Mouse (Mus musculus) erythroblast, adult 5-6 weeks (primary cell): ENCODE results near the gene Cdh13. TPM values are rescaled to one million over a fixed set of nuclear protein-coding genes. Genes with fewer than 3 reads are reported as not detected.

Source experiments
- ATAC-seq: replicated peaks from 2 replicates; pipeline ENCODE4 v1.8.0; 2016; ENCODE audit warnings: moderate number of reproducible peaks, mild to moderate bottlenecking, moderate TSS enrichment, inconsistent platforms; ENCODE audit not compliant: poor library complexity, low FRiP score, severe bottlenecking
- total RNA-seq, 2 experiments: library from RNA; stranded (forward) in 1 of 2; stranded (reverse) in 1 of 2; fragments of 150-400 nt in 1 of 2; fragments of 200-764, 138-1000 nt in 1 of 2; gene quantifications; 2 replicates each; pipeline versions ENCODE4 v1.2.3 to v1.2.4; 2015 to 2017; ENCODE audit warnings: low replicate concordance in 2 of 2

Gene Cdh13
- total RNA-seq, 2 experiments from 2014 or later: not detected

DNA sequence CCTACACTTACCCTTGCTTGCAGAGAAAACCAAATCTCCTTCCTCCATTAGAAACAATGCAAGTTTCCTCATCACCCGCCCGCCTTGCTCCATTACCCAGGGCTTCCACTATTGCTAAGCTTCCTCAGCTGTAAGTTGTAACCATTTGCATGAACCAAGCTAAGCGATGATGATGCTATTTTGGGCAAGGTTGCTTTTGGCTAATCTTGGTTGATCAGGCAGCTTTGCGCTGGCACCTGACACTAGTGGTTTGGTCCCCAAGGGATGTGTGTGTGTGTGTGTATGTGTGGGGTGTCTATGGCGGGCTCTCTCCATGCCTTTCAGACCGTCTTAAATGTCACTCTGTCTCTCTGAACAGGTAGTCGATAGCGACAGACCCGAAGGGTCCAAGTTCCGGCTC is 567.8 kb downstream of the Cdh13 start:
- ATAC-seq: no peak

DNA sequence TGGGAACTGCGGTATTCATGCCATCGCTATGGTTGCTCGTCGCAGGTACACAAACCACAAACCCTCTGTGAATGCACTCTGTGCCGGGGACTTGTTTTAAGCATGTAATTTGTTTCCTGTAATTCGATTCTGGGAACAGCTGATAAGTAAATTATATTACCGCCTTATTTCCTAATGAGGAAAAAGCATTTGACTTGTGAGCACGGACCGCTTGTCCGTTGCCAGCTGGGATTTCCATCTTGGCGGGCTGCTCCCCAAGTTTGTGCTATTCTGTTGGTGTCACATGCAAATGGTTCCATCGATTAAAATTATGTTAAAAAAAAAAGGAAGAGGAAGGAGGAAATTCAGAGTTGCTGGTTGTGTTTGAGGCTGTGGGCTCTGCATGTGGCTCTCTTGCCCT is 569.3 kb downstream of the Cdh13 start:
- no peak for ATAC-seq

DNA sequence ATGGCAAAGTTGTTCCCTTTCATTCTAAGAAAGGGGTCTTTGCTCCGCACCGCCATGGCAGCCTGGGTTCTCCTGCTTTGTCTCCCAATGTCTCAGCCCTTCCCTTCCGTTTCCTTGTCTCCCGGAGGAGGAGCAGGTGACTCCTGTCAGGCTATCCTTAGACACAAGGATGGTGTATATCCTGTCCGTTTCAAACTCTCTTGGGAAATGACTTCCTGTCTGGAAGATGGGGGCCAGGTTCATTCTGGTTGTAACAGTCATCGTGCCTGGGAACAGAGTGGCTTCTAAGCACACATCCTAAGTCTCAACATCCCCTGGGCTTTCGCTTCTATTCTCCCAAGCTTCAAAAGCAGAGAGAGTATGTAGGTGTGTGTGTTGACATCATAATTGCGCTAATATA is 571.1 kb downstream of the Cdh13 start:
- no peak for ATAC-seq

DNA sequence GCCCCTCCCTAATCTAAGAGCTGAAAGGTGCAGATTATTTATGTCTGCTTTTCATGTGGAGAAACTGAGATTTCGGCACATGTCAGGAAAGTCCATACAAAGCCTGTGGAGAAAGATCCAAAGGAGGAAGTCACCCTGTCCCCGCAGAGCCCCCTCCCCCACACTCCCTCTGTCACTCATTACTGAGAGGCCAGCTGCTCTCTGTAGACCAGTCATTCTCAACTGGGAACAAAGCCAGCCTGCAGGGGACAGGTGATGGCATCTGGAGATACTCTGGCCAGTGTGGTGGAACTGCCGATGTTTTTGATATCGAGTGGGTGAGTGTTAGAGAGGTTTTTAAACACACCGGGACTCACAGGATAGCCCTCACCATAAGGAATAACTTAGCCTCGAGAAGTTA is 582.8 kb downstream of the Cdh13 start:
- ATAC-seq: no peak

DNA sequence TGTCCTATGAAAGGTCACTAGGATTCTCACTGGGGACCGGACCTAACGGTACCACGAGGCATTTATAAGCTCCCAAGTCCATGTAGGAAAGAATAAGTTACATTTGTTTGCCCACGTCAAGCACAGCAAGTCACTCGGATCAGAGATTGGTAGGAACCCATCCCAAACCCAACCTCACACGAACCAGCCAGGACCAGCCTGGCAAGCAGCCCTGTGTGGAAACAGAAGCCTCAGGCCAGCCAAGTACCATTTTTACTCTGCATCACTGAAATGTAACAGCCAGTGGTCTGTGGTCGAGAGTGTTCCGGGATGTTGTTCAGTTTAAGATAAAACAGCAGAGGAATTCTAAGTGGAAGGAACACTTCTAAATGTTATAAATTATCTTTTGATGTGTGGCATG is 587.2 kb downstream of the Cdh13 start:
- ATAC-seq: no peak

DNA sequence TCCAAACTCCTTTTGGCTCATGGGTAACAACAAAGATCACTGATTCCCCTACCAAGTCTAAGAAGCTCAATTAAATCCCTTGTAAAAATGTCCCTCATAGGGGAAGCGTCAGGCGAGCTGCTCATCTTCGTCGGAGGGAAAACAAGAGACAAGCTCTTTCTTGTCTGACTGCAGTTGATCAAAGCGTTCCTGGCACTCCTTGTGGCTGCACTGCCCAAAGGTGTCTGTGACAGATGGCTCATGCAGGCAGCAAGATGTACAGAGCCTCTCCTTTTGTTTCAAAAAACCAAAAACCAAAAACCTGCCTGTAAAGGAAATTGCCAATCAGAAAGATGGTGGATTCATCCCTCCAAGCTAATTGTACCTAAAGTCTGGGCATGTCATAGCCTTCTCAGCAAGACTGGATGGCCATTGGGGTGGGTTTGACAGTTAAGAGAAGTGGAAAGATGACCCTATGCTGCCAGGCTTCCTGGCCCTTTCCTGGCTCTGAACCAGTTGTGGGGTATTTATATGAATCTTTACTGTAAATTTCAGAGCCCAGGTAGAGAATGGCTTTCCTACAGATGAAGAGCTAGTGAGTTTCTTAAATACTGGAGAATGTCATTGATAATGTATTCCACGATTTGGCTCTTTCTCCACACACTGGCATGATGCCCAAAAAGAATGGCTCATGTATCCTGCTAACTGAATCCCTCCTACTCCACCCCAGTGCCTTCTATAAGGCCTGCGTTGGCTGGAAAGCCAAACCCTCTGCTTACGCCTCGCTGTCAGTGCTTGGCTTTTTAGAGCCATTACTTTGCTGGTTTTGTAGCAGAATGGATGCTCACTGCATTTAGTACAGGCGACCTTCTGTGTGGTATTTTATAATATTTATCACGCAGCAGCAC is 596.6 kb downstream of the Cdh13 start:
- ATAC-seq: no peak

DNA sequence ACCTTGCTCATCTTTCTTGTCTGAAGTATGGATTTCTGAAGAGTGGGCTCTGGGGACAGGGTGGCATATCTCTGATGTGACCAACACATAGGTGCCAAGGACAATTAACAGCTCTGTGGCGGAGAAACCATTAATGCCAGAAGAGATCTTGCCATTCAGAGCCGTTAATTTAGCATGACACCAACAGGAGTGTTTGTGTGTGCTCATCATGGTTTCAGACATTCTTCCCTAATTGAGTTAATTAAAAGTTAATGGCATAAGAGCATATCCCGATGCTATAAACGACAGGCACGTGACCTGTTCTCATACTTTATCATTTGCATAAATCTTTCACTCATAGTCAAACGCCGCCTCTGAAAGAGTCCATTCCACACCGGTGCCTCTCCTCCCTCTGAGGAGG is 600.8 kb downstream of the Cdh13 start:
- no peak for ATAC-seq

DNA sequence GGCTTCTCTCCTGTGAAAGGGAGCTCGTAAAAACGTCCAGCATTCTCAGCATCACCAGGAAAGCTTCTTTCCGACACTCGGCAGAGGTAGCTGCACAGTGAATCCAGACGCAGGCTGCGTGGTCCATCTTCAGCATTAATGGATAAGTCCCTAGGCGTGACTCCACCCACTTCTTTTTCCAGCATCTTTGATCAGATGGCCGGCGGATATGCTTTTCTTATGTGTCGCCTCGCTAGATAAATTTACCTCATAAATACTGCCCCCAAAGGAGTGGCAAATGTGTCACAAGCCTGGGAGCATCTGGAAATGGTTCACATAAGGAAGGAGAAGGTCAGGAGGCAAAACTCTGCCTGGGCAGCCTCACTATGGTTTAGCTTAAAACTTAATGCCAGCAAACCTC is 601.5 kb downstream of the Cdh13 start:
- ATAC-seq: no peak

DNA sequence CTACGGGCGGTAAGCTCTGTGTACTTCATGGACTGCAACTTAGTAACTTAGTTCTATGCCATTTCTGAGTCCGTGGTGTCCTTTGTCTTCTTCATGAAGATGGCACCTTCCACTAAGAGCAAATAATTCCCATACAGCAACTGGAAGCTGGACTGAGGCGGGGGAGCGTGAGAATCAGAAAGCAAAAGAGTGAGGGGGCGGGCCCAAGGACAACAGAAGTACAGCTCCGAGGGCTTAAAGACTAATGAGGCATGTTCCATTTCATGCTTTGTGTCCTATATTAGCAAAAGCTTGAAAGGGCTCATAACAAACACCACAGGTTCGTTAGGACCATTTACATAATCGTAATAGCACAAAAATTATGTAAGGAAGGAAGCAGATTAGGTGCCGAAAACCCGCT is 618.9 kb downstream of the Cdh13 start:
- no peak for ATAC-seq

DNA sequence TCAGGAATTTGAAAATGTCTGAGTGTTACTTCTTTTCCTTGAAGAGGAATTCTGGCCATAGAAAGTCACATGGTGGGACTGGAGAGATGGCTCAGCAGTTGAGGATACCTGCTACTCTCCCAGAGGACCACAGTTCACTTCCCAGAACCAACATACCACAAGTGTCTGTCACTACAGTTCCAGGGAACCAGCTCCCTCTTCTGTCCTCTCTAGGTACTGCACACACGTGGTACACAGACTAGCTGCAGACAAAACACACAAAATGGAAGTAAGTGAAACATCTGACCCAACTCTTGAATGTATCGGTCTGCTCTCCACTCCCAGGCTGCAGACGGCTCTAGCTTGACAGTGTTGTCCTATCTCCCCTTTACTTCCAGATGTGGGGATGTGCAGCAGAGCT is 633.0 kb downstream of the Cdh13 start:
- ATAC-seq: no peak

DNA sequence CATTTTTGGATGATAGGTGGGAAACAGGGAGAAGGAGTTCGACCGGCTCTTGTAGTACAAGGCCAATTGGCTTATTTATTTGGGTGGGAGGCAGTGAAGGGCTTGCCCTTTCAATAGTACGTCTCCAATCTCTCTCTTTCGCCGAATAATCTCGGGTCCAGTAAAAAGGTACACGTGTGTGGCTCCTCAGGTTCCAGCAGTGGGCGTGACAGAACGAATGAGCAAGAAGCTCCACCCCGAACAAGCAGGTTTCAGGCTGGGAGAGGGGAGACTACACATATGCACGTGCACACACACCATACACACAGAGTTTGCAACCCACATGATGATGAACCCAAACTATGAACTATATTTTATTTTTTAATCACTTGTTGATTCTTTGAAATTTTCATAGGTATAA is 653.9 kb downstream of the Cdh13 start:
- no peak for ATAC-seq

DNA sequence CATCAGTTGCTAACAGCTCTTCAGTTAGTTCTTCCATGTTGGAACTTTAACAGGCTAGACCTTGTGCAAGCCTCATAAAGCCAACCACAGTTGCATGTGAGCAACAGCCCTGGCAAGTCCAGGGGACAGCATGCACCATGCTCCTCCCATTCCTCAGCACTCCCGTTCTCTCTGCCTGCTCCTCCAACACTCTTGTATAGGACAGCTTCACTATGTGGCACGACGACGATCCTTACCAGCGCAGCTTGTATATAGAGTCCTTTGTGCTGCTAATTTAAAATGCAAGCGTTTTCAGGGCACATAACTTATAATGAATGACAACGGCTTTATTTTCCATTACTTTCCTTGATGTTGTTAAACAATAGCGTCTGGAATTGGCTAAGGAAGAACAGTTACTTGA is 654.5 kb downstream of the Cdh13 start:
- no peak for ATAC-seq

DNA sequence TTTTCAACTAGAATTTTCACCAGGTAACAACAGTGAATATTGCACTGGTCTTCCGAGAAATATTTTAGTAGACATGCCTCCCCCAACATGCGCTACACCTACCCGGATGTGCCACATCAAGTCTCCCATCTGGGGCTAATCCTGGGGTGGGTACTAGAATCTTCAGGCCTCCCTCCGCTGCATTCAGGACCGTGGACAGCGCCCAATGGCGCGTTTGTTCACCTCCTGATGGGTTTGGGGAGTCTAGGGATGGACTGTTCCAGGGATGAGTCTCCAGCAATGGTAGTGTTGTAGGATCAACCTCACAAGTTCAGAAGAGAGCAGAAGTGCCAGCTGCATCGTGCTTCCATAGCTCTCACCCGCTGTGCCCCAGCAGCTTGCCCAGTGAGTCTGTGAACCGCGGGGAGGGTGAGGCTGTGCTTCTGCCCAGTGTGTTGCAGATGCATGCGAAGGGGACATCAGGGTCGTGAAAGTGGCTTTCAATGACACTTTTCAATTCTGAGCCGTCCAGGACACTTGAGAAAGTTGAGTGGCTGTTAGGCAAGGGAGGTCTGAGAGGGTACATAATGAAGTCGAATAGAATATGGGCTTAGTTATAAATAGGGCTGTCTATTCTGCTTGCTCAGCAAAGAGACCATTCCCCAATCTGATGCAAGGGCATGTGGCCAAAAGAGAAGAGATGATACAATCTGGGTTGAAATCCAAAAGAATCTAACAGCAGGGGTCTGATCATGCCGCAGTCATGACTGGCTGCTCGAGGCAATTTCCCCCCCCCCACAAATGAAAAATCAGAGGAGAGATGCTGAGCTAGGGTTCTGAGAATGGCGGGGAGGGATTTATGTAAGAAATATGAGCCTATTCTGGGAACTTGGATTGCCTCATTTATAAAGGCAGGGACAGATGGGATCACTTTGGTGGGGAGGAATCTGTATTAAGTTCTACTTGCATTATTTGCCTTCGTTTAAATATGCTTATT is 668.5 kb downstream of the Cdh13 start:
- no peak for ATAC-seq

DNA sequence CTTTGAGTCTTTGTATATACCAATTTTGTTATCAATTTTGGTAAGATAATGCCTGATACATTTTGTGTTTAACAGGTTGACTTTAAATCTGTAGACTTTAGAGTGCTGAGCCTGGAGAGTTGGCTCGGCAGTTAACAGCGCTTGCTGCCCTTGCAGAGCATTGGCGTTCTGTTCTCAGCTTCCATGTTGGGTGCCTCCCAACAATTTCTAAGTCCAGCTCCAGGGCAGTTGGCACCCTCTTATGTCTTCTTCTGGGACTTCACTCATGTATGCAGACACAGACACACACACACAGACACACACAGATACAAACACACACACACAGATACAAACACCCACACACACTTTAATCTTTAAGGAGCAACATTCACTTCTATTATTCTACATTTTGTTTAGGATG is 672.6 kb downstream of the Cdh13 start:
- no peak for ATAC-seq

DNA sequence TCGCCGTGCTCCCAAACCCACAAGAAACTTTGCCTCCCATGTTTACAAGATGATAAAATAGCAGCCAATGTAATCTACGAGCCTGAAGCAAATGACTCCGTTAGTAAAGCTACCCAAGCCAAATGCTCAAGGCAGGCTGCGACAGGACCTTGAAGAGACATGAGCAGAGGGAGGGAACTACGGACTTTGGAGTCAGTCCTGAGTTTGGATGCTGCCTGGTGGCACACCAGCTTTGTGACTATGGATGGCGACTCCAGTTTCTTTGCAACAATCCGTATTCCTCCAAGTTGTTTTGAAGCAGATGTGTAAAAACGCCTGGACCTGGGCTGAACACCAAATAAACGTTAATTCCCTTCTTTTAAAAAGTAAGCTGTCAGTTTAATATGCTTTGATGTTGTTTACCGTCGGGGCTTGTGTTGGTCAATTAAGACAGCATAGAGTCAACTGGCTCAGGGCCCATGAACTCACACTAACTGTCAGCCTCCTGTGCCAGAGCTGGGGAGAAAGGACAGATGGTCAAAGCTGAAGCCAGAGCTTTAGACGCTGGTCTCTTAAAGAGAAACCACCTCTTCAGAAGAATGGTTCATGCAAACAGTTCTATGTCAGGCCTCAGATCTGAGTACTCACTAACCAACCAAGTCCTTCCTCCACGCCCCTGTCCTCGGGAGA is 678.5 kb downstream of the Cdh13 start:
- no peak for ATAC-seq

DNA sequence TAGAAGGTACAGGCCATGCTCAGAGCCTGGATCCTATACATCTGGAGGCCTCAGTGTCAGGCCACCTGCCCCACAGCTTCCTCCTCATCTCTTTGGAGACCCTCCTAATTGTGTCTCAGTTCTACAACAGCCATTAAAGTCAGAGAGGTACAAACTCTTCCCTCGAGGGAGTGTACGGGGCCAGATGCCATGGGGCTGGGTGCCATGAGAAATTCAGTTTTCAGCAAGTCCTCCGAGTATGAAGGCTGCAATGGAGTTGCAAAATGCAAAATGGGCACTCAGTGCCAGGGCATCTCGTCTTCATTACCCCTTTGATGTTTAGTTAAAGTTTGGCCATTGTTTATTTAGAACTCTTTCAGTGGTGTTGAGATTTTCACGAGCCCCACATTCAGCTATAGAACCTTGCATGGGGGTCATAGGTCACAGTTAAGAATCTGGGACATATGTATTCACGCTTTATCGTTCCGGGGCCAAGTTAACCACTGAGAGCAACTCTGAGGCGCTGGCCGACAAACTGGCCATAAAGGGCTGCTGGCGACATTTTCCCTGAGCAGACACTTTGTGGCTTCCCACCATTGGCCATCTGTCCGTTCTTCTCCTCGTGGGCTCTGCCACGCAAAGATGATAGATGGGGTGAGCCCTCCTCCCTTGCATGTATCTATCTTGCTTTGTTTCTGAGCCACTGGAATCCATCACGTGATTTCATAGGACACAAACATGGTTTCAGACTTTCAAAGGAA is 681.7 kb downstream of the Cdh13 start:
- no peak for ATAC-seq

DNA sequence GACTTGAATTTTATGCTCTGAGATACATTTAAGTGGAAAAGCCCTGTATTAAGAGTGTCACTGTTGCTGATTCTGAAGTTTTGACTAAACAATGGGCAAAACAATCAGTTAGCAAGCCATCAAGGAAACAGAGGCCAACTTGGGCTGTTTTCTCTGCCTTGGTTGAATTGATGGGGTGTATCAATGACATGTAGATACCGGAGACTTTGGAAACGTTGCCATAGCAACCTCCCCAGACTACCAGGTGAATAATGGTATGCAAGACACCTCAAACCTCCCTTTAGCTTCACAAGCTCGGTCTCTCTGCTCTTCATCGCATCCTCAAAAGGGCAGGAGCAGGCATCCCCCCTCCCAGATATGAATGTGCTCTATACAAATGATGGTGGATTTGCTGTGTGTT is 685.4 kb downstream of the Cdh13 start:
- no peak for ATAC-seq

DNA sequence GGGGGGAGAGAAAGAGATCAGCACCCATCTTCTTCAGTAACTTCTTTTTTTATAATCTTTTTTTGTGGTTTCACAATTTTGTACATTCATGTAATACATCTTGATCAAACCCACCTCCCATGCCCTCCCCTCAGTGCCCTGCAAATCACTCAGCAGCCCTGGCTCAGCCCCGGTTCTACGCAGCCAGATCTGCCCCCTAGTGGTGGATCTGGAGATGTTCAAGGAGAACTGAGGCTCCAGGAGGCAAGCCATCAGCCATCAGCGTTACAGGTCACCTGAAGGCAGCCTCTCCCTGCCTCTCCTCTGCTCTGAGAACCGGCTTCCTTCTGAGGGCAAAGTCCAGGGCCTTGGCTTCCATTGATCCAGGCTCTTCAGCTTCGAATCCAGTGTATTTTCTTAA is 696.3 kb downstream of the Cdh13 start:
- no peak for ATAC-seq

DNA sequence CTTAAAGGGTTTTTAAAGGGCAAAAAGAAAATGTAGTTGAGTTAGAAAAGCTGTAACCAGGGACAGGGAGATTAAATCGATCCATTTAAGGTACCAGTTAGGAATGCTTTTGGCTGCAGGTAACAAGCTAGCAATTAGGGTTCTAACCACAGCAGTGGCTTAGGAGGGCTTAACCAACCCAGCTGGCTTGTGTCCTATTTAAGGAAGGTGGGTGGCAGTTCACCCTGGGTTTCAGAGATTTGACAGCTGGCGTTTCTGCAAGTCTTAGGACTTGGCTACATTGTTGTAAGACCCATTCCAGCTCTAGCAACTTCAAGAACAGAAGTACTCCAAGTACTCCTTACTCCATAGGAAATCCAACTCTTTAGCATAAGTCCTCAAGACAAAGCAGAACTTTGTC is 700.2 kb downstream of the Cdh13 start:
- ATAC-seq: no peak

DNA sequence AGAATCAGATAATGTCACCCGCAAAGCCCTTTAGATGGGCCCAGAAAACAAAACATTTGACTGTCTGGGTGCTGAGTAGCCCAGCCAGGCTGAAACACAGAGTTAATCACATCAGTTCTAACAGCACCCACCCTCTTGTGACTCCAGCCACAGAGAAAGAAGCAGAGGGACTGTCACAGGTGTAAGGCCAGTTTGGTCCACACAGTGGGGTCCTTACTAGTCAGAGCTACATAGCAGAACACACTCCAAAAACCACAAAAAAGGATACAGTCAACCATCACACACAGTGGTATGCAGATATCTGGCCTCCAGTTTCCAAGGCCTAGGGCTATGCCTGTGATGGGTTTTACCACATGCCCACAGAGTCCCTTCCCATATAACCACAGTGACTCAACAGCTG is 703.3 kb downstream of the Cdh13 start:
- no peak for ATAC-seq
